Mouse (Mus musculus) lung, postnatal 0 days (tissue): Measurements from ENCODE around the gene Pard3.

Source experiments
- CTCF ChIP-seq: IDR thresholded peaks from 2 replicates; pipeline ENCODE4 v1.5.1; 2016; ENCODE audit warnings: antibody characterized with exemption, mild to moderate bottlenecking
- EP300 ChIP-seq: IDR thresholded peaks from 2 replicates; pipeline ENCODE4 v1.6.1; 2016; ENCODE audit warnings: antibody characterized with exemption, mild to moderate bottlenecking, control low read depth

- no peak for TF ChIP-seq EP300
- no peak for TF ChIP-seq CTCF
Observed at GRCm38 (mm10) chr8:127095763-127096162, 32.1 kb downstream of the Pard3 start.
